Mouse (Mus musculus): ENCODE measurements around the gene Pam.
"Not testable (repeated sequence)": the region's sequence is repeated elsewhere in the genome, so short reads cannot be mapped to it uniquely, and the experiment has no call there.

The Pam gene

DNA sequence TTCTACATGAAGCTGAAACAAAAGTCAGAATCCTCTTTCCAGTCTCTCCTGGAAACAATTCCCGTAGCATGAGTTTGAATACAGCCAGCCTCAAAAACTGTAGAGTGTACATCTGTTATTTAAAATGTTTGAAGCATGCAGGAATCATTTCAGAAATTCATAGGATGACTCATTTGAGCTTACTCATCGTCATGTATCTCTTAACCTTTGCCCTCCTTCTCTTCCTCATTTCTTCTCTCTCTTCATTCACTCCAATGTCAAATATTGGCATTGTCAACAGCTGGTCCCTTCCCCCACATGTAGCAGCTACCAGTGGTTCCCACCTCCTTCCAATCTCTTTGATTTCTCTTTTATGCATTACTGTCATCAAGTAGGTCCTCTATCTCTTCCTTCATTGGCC is 59.7 kb downstream of the Pam start:
- no peak for DNase-seq (ENCODE audit: low spot score)

DNA sequence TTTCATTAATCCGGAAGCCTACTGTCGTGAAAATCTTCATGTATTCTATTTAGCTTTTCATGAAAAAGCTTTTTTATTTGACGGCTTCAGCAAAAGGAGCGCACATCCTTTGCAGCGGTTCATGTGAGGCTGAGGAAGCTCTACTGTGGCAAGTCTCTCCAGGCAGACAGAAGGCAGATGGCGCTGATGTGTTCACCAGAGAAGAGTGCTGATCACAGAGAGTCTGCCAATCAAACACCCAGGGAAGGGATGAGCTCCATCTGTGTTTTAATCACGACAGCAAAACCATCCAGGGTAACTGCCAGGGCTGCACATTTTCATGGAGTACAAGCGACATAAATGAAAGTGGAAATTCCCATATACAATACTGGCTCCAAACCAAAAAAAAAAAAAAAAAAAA is 63.6 kb downstream of the Pam start:
- no peak for DNase-seq (ENCODE audit: low spot score)

DNA sequence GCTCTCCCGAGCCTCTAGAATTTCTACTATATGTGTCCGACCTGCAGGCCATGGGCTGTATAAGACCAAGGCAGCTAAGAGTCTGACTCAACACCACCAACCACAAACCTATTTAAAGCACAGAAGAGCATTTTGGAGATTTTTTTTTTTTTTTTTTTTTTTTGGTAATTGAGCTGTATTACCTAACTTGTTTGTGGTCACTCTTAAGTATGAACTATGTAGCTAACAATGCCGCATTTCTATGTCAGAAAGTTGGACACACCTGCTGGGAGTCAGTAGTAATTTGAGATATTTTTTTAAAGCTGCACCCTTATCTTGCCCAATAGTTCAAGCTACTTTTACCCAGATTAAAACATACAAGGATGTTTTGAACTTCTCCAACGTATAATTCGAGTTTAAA is 66.4 kb downstream of the Pam start:
- DNase-seq (ENCODE audit: low spot score): no peak

- no peak for DNase-seq (ENCODE audit: low spot score)
Measured at GRCm38 (mm10) chr1:98028468-98028867, 67.0 kb downstream of the Pam start.

GRCm38 (mm10) chr1:98027959-98028358 is 67.5 kb downstream of the Pam start:
- DNase-seq (ENCODE audit: low spot score): no peak

DNA sequence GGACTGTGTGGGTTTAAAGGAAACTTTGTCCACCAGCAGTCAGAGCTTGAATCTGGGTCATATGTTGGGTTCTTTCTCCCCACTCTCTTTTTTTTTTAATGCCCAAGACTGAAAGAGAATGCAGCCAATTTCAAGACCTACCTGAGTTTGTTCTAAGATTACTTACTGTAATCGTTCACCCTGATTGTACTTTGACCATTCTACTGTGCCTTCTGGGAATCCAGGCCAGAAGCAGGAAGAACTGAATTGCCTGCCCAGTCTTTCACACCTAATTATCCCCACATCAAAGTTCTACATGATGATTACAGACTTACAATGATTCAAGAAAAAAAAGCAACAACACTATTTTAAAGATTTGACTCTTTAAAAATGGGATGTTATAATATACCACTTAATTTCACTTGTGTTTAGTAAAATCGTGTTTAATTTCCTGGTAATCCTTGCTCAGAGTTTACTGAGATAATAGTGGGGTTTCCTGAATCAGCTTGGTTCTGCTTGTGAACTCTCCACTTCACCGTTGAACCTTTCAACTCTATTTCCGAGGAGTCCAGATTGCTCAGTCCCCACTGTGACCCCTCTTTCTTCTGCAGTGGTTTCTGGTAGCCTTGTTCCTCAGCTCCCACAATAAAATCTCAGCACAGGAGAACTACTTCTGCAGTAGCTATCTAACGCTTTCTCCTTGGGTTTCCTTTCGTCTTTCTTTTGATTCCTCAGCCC is 69.4 kb downstream of the Pam start:
- no peak for DNase-seq (ENCODE audit: low spot score)

GRCm38 (mm10) chr1:98023866-98024265 is 71.6 kb downstream of the Pam start:
- no peak for DNase-seq (ENCODE audit: low spot score)

- no peak for DNase-seq (ENCODE audit: low spot score)
Measured at GRCm38 (mm10) chr1:98018987-98019386, 76.5 kb downstream of the Pam start.

DNA sequence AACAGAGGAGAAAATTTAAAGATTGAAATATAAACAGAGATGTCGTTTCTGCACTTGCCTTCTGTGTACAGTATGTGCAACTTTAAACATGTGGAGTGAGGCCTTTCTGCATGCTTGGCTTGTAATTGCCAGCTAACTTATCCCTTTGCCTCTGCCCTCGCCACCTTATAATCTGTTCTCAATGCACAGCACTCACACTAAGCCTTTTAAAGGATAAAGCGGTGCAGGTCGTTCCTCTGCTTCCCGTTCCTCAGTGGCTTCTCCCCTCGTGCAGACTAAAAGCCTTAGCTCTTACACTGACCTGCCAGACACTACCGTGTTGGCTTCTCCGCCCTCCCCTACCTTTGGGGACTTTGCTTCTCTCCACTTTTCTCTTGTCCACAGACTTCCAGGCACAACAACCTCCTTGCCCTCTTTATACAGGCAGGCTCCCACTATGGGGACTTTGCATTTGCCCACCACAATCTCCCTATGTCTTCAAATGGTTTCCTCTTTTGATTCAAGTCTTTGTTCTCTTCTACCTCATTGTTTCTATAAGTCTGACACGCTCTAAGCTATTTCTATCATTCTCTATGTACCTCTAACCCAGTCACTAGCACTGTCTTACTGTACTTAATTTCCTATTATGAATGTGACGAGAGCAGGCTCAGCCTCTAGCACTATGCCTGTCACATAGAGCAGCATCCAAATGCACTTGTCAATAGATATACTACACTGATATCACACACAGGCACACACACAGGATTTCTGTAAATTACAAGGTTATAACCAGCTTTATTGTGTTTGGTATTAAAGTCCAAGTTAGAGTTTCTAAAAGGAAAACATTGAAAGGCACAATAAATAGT is 79.2 kb downstream of the Pam start:
- DNase-seq (ENCODE audit: low spot score): no peak

GRCm38 (mm10) chr1:98015564-98015963 is 79.9 kb downstream of the Pam start:
- DNase-seq (ENCODE audit: low spot score): no peak

DNA sequence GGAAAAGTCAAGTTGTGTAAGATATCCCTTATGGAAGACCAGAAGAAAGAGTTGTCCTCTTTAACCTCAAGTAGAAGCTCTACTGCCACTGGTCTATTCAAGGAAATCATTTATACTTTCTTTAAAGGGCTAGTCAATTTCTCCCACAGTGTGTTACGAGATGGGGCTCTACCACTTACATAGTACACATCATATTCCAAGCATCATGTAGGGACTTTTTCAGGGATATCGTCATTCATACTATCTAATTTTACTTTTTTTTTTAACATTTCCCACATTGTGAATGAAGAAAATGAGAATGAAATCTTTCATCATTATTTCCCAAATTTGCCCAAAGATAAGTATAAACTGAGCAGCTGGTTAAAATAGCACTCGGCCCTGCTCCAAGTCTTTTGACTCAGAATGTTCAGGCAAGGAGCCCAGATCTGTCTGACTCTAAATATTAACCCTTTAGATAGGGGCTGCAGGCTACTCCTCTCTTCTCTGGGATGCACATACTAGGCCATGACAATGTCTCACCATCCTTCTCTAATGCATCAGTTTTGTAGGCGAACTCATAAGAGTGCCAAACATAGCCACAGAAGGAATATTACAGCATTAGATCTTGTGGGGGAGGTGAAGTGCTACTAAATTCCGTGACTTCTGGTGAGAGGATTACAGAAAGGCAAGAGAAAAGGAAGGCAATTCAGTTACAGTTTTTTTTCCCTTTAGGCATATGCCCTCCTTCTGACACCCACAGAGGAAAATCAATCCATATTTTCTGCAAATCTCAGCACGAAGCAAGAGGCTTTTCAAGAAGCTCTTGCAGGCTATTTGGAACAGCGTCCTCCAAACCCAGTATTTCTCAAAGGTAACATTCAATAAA is 92.7 kb downstream of the Pam start:
- no peak for DNase-seq (ENCODE audit: low spot score)

DNA sequence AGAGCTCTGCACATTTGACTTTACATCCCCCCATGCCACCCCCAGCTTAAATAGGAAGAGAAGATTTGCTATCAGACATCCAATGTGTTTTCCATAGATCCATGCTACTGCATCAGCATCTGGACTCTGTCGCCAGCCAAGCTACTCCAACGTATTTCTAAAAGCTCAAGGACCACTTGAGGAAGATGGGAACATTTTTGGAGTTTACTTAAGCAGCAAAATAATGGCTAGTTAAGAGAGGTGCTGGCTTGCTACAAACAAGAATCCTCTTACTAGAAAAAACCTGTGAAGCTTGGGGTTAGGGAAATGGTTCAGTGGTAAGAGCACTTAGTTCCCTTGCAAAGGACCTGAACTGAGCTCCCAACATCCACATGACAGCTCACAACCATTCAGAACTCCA is 96.0 kb downstream of the Pam start:
- no peak for DNase-seq (ENCODE audit: low spot score)

DNA sequence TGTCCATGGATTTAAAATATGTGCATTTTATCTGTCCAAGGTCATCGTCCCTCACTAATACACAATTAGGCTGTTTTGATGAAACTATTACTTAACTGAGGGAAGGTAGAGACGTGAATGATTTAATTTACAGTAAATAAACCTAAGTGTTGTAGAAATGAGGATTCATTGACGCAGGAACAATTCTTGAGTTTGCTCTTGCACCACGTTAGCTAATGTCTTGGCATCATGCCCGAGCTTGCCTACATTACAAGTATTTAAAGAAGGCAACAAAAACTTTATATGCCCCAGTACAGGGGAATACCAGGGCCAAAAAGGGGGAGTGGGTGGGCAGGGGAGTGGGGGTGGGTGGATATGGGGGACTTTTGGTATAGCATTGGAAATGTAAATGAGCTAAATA is 96.5 kb downstream of the Pam start:
- not testable (repeated sequence) for DNase-seq (ENCODE audit: low spot score)

DNA sequence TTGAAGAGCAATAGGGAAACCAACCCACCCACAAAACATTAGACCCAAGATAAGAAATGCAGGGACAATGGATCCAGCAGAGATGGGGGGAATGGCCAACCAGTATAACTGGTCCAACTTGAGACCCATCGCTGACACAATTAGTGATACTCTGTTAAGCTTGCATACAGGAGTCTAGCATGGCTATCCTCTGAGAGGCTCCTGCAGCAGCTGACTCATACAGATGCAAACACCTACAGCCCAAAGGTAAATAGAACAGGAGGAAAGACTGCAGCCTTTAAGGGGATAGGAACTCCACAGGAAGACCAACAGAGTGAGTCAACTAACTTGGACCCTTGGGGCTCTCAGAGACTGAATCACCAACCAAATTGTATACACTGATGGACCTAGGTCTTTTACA is 98.4 kb downstream of the Pam start:
- no peak for DNase-seq (ENCODE audit: low spot score)

DNA sequence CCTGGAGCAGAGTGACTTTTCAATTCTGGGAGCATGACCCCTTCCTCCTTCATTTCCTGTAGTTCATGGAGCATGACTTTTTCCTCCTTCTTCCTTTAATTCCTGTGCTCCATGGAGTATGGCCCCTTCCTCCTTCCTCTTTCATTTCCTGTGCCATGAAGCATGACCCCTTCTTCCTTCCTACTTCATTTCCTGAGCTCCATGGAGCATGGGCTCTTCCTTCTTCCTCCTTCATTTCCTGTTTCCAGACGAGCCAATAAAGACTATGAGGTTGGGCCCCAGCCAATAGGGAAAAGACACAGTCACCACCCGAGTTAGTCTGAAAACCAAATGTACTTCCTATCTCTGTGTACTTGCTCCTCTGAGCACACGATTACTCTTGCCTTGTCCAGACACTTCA is 103.5 kb downstream of the Pam start:
- DNase-seq (ENCODE audit: low spot score): no peak

- no peak for DNase-seq (ENCODE audit: low spot score)
Measured at GRCm38 (mm10) chr1:97983189-97983588, 112.3 kb downstream of the Pam start.

DNA sequence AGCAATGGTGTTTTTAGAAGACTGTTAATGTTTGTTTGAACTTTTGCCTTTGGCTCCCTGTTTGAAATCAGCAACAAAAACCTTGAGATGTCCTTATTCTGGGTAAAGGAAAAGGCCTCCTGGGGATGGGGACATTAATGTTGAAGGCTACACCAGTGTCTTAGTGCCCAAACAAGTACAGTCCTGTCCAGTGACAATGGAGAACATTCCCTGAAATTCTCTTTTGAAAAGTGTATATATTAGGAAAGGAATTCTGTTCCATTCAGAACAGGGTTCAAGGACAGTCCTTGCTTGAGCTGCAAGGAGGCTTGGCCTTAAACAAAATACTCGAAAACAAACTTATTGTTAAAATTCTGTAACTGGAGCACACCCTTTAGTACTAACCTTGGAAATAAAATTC is 116.0 kb downstream of the Pam start:
- no peak for DNase-seq (ENCODE audit: low spot score)

DNA sequence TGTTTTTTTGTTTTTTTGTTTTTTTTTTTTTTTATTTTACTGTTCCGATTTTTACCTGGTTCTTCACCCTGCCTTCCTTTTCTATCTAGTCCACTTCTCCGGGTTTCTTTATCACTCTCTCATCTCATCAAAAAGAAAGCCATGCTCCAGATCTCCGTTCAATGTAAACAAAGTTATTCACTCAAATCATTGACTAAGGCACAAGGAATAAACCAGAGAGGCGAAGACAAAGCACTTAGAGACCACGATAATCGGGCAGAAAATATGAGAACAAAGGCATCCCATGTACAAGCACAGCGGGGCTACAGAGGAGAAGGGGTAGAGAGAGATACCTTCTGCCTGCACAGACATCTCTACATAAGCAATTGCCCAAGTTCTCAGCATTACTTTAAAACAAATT is 117.9 kb downstream of the Pam start:
- no peak for DNase-seq (ENCODE audit: low spot score)

DNA sequence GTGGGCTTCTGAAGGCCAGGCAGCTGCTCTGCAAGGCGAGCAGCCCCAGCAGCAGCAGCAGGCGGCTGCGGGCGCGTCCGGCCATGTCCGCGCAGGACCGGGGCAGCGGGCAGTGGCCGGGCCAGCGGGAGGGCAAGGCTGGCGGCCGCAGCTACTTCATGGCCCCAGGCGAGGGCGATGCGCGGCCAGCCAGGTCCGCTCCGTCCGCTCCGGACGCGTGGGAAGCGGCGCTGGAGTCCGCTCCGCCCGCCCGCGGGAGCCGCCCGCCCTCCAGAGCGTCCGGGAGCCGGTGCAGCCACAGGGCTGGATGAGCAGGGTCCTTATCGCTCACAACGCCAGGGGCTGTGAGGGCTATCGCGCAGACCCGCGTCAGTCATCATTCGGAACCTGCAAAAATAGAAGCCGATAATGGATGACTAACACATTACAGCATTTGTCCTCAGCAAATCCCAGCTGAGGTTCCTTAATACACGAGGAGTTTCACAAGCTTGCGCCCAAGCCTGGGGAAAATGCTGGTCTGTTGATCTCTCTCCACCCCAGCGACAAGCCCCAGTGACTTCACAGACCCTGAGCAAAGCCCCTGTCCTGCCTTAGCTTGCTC is 118.5 kb downstream of the Pam start:
- DNase-seq (ENCODE audit: low spot score): no peak

DNA sequence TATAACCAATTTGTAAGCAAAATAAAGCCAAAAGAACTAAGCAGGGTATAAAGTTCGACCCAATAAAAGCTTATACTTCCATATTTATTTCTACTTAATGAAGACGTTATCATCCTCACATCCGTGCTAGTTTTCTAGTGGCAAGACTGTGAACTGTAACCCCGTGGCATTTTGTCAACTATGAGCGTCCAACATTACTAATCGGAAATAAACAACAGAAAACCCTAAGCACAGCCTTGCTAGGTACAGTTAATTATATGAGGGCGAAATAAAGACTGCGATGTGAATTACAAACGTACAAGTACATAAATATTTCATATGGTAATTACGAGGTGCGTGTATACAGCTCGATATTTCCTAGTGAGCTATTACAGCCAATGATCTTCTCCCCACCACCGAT is 119.4 kb downstream of the Pam start:
- DNase-seq (ENCODE audit: low spot score): no peak

DNA sequence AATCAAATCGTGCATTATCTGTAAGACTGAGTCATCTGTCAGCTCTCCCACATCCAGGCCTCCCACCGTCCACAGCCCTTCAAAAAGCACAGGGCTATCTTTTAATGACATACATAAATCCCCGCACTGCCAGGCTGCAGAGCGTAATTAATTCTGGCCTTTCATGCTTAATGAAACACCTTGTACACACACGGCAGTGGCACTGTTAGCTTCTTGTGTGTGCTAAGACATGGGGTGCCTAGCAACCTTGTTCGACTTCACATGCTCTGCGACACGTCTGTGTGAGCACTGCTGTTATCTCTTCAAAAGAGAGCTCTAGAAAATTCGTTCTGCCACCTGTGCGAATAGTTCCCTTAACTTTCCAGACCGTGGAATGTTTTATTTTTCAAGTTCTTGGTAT is 120.5 kb downstream of the Pam start:
- no peak for DNase-seq (ENCODE audit: low spot score)

DNA sequence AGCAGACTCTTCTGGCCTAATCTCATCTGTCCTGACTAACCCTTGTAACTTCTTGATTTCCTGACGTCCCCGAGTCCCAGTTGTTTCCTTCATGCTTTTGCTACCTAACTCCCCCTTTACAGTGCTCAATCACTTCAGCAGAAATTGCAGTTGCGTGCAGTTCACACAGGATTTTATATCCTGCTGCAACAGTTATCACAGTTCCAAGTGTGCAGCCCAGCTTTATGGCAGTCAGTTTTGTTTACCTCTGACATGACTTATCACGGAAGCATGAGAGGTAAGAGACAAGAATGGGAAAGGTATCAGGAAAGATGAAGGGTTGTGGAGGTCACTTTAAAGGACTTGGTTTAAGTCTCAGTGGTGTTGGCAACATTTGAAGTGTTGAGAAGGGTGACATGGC is 125.7 kb downstream of the Pam start:
- DNase-seq (ENCODE audit: low spot score): no peak
